Mouse (Mus musculus): ENCODE data around the gene Smpdl3b. TPM values are rescaled to one million over a fixed set of nuclear protein-coding genes. Genes with fewer than 3 reads are reported as not detected.

The Smpdl3b gene
- polyA plus RNA-seq (2014; fragmentation: Illumina TruSeq; extraction: RNeasy Lipid Tissue Mini Kit (QIAGEN cat#74804); ENCODE audit: low read depth, low replicate concordance), result 0.57 TPM

DNA sequence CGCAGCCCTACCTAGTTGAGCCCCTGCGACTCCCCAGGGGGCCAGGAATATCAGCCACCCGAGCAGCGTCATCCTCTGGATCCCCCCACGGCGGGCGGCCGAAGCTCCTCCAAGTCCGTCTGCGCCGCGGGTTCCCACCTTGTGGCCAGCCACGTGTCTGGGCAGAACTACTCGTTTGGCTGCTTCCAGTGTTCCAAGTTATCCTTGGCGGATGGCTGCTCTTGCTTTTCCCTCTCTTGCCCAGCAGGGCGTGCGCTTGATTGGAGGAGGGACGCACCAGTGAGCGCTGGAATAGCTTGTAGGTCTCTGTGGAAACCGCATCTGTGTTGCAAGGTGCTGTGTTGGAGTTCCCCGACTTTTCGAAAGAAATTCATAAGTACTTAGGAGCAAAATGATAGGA lies at the start of gene Smpdl3b:
TSS of gene Smpdl3b (minus strand) at position 279 of the 400 bp plus-strand sequence.

DNA sequence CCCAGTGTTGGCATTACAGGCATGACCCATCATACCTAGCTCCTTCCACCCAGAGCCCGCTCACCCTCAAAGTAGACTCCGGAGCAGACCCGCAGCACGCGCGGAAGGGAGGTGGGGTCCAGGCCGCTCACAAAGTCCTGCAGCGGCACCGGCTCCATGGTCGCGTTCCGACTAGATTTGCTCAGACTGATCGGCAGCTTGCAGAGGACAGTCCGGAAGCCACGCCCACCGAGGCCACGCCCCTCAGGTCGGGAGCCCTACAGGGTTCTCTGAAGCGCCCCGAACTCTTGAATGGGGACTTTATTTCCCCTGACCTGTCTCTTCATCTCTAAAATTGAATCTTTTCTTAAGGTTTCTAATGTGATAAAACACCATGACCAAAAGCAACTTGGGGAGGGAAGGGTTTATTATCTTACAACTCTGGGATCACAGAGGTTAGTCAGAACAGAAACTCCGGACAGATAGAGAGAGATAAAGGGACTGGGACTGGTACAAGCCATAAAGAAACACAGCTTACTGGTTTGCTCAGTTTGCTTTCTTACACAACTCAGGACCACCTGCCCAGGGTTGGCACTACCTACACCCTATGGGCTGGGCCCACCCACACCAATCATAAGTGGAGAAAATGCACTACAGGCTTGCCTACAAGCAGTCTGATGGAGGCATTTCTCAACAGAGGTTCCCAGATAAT lies 39.3 kb upstream of the Smpdl3b start, which contains the start of gene Themis2:
TSS of gene Themis2 (minus strand) at position 192 of the 691 bp plus-strand sequence.

DNA sequence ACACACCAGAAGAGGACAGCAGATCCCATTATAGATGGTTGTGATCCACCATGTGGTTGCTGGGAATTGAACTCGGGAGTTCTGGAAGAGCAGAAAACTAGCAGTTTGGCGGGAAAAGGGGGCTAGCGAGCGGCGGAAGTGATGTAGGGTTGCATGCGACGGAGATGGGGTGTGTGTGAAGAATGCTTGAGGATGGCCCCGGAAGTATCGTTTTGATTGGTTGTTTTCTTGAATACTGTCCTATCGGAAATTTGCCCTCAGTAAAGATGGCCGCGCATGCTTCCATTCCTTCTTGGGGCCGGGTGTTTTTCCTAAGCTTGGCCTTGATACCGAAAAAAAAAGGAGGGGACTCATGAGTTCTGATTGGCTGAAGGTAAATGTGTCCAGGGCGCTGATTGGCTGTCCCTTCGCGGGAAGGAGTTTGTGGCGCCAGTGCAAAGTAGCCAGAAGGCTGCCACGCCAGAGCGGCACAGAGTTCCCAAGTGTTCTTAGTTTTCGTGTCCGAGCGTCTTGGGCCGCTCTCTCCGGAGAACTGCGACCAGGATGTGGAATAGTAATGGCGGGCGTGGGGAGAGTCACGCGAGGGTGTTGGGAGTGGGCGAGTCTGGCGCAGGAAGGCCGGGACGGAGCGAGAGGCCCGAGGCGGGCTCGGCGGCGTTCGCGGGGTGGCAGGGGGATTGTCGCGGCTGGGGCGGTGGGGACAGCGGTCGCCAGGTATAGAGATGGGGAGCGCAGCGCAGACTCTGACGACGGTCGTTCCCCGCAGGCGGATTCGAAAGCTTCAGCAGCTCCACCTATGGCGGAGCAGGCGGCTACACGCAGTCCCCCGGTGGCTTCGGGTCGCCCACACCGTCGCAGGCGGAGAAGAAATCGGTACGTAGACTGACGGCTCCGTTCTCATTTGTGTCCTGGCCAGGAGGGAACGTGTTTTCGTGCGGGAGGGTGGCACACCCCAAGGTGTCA lies 11.1 kb upstream of the Smpdl3b start, which contains the start of gene Rpa2:
TSS of gene Rpa2 (plus strand) at position 419 of the 963 bp plus-strand sequence.

DNA sequence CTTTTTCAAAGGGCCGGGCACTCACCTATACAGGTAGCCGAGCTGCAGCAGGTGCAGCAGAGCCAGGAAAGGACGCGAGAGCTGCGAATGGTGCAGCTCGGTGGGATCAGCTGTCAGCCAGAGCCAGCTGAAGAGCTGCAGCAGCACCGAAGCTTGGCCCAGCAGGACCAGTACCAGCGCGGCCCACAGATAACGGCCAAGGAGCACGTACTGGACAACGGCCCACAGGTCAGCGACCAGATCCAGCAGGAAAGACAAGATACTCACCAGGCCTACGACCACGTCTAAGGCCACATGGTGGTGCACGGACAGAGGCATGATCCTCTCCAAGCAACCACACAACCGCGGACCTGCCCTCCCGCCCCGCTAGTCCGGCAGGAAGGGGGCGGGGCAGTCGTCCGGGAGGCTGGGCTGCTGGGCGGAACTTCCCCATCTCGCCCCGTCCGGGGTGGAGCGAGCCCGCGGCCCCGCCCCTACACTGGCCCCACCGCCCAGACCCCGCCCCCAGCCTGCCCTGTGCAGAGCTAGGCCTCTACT lies 24.8 kb downstream of the Smpdl3b start, which contains the start of gene Xkr8:
TSS of gene Xkr8 (minus strand) at position 399 of the 537 bp plus-strand sequence.

Other genes starting within 250 kb of the Smpdl3b start
- gene Sesn2, start 246.8 kb downstream of the Smpdl3b start, polyA plus RNA-seq (2014; fragmentation: Illumina TruSeq; extraction: RNeasy Lipid Tissue Mini Kit (QIAGEN cat#74804); ENCODE audit: low read depth, low replicate concordance), result 2.3 TPM
- gene Atpif1, start 223.6 kb downstream of the Smpdl3b start, polyA plus RNA-seq (2014; fragmentation: Illumina TruSeq; extraction: RNeasy Lipid Tissue Mini Kit (QIAGEN cat#74804); ENCODE audit: low read depth, low replicate concordance), result 672 TPM
- gene Dnajc8, start 221.7 kb downstream of the Smpdl3b start, polyA plus RNA-seq (2014; fragmentation: Illumina TruSeq; extraction: RNeasy Lipid Tissue Mini Kit (QIAGEN cat#74804); ENCODE audit: low read depth, low replicate concordance), result 199 TPM
- gene Ptafr, start 193.2 kb downstream of the Smpdl3b start, polyA plus RNA-seq (2014; fragmentation: Illumina TruSeq; extraction: RNeasy Lipid Tissue Mini Kit (QIAGEN cat#74804); ENCODE audit: low read depth, low replicate concordance), result 0.24 TPM
- gene Eya3, start 118.3 kb downstream of the Smpdl3b start, polyA plus RNA-seq (2014; fragmentation: Illumina TruSeq; extraction: RNeasy Lipid Tissue Mini Kit (QIAGEN cat#74804); ENCODE audit: low read depth, low replicate concordance), result 13.7 TPM
- gene Xkr8, start 24.7 kb downstream of the Smpdl3b start, polyA plus RNA-seq (2014; fragmentation: Illumina TruSeq; extraction: RNeasy Lipid Tissue Mini Kit (QIAGEN cat#74804); ENCODE audit: low read depth, low replicate concordance), result 1.4 TPM
- gene Rpa2, start 11.1 kb upstream of the Smpdl3b start, polyA plus RNA-seq (2014; fragmentation: Illumina TruSeq; extraction: RNeasy Lipid Tissue Mini Kit (QIAGEN cat#74804); ENCODE audit: low read depth, low replicate concordance), result 2.2 TPM
- gene Themis2, start 39.1 kb upstream of the Smpdl3b start, polyA plus RNA-seq (2014; fragmentation: Illumina TruSeq; extraction: RNeasy Lipid Tissue Mini Kit (QIAGEN cat#74804); ENCODE audit: low read depth, low replicate concordance), result 0.53 TPM
- 7.3 TPM for gene Ppp1r8, start 85.9 kb upstream of the Smpdl3b start, polyA plus RNA-seq (2014; fragmentation: Illumina TruSeq; extraction: RNeasy Lipid Tissue Mini Kit (QIAGEN cat#74804); ENCODE audit: low read depth, low replicate concordance)
- gene Stx12, start 127.3 kb upstream of the Smpdl3b start, polyA plus RNA-seq (2014; fragmentation: Illumina TruSeq; extraction: RNeasy Lipid Tissue Mini Kit (QIAGEN cat#74804); ENCODE audit: low read depth, low replicate concordance), result 99.2 TPM
- gene Fam76a, start 165.3 kb upstream of the Smpdl3b start, polyA plus RNA-seq (2014; fragmentation: Illumina TruSeq; extraction: RNeasy Lipid Tissue Mini Kit (QIAGEN cat#74804); ENCODE audit: low read depth, low replicate concordance), result 32.3 TPM
- gene Fgr, start 216.8 kb upstream of the Smpdl3b start, polyA plus RNA-seq (2014; fragmentation: Illumina TruSeq; extraction: RNeasy Lipid Tissue Mini Kit (QIAGEN cat#74804); ENCODE audit: low read depth, low replicate concordance), result 0.36 TPM